Mouse (Mus musculus): ENCODE measurements around the gene Alg14.

DNA sequence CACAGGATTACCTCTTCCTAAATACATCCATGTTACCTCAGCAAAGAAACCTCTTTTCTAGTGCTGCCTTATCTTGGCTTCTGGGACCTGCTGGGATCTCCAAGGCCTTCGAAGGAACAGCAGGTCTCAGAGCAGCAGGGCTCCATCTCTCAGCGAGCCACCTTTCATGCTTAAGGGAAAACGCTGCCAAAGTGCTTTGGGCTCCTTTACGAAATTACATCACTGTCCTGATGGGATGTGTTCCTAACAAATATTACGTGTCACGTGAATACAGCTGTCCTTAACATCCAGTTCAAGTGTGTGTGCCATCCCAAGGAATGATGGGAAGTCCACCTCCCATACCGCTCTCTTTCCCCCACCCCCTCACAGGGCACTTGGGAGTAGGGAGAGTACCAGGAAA lies 31.5 kb upstream of the Alg14 start:
- TF ChIP-seq CTCF (IDR thresholded peaks at IDR 0.05; ENCODE audit: extremely low read depth, insufficient read depth, low read length) (no peak), POLR2A (IDR thresholded peaks at IDR 0.05; ENCODE audit: extremely low read depth, insufficient read depth, low read length) (no peak)

Measured in cortical plate, adult 2 months (tissue).